Mouse (Mus musculus) stomach, embryonic 14.5 days (tissue): ENCODE measurements at regions not wholly inside any gene's neighbourhood (a gene's known extent, or its start where the extent isn't known, plus 50 kb on each side); places are given as distances from the start of the nearest gene placed in this dataset.

ENCODE experiments used
- ATAC-seq: fragments of 200-750 bp; cut with Nextera tagmentation; 2 replicates; pipeline ENCODE4 v1.8.0; 2017; ENCODE audit warnings: low read depth, moderate TSS enrichment; ENCODE audit not compliant: insufficient number of reproducible peaks, insufficient read depth, low FRiP score
- H3K27ac ChIP-seq: fragments of 300-500 bp; sonication (generic); 2 replicates; pipeline ENCODE4 v1.5.1; 2014; ENCODE audit warnings: mild to moderate bottlenecking, low read length, moderate library complexity, mixed read lengths
- H3K27me3 ChIP-seq: fragments of 300-500 bp; sonication (generic); 2 replicates; pipeline ENCODE4 v1.6.1; 2014; ENCODE audit warnings: low read length, control low read depth, mixed read lengths; ENCODE audit not compliant: control insufficient read depth, insufficient read depth
- H3K36me3 ChIP-seq: fragments of 300-500 bp; sonication (generic); 2 replicates; pipeline ENCODE4 v1.6.1; 2014; ENCODE audit warnings: mild to moderate bottlenecking, control low read depth, low read length, moderate library complexity, mixed read lengths; ENCODE audit not compliant: control insufficient read depth, insufficient read depth
- H3K4me1 ChIP-seq: fragments of 300-500 bp; sonication (generic); 2 replicates; pipeline ENCODE4 v1.6.1; 2014; ENCODE audit warnings: low read length, control low read depth, mixed read lengths; ENCODE audit not compliant: control insufficient read depth, insufficient read depth
- H3K4me2 ChIP-seq: fragments of 300-500 bp; sonication (generic); replicated peaks from 2 replicates; pipeline ENCODE4 v1.6.1; 2014; ENCODE audit warnings: low read depth, low read length, control low read depth
- H3K4me3 ChIP-seq: fragments of 300-500 bp; sonication (generic); 2 replicates; pipeline ENCODE4 v1.5.1; 2014; ENCODE audit warnings: low read depth, low read length, control low read depth
- H3K9ac ChIP-seq: fragments of 300-500 bp; sonication (generic); replicated peaks from 2 replicates; pipeline ENCODE4 v1.6.1; 2014; ENCODE audit warnings: low read depth, mild to moderate bottlenecking, control low read depth, low read length, moderate library complexity, mixed read lengths
- H3K9me3 ChIP-seq: fragments of 300-500 bp; sonication (generic); 2 replicates; pipeline ENCODE4 v1.6.1; 2016; ENCODE audit warnings: low read depth, low read length, control low read depth; ENCODE audit not compliant: control insufficient read depth
- WGBS: fragments of 180-500 bp; shearing (Covaris S2); extraction: QIAGEN DNeasy Blood & Tissue Kit; methylation state at CpG from one replicate; pipeline ENCODE4 v1.1.7; 2014; 5-methylcytosine and 5-hydroxymethylcytosine counted together

DNA sequence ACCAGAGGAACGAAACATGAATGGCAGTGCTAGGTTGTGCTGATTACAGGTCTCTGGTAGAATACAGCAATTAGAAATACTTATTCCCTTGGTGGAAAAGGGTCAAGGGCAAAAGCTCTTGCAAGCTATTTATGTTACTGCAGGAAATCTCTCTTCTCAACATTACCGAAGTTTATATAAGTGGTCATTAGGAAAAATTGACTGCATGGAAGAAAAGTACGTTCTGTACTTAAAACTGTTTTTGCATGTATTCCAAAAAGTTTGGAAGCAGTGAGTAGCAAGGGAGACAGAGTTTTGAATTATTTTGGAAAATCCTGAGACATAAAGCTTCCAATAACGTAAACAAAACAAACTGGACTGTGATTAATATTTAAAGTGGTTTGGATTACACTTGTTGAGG lies 554.6 kb upstream of the Klf6 start:
- no peaks in the 10 kb centered on the region for H3K27me3 ChIP-seq
- WGBS: 36% methylated on average over 4 of the region's 4 CpGs
- H3K27ac ChIP-seq: peak overlapping the region; percentile 34; the same call in 1 of the 2 replicates
- 0 out of 2 replicates have a peak, but pooled peaks cover 3% of the 10 kb centered on the region for H3K4me1 ChIP-seq
- no peak overlapping the region for H3K9ac ChIP-seq
- no peak overlapping the region for H3K4me3 ChIP-seq
- no peaks in the 10 kb centered on the region for H3K36me3 ChIP-seq
- no peak for ATAC-seq
- no peaks in the 10 kb centered on the region for H3K9me3 ChIP-seq
- H3K4me2 ChIP-seq: no peak overlapping the region

DNA sequence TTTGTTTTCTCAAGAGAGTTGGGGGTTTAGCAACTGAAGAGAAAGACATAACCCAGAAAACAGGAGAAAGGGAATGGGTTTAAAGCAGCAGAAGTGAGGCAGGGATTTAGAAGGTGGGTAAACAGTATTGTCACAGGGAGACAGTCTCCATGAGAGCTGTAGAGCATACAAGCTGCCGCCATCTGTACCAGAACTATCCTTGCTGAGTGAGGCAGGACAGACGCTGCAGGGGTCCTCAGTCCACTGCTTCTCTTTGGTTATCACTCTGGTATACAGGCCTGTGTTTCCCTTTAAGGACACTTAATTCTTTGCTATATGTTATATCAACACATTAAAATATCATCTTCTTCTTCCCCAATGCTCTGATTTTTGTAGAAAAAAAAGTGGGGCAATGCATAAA lies 548.0 kb upstream of the Klf6 start:
- no peaks in the 10 kb centered on the region for H3K9me3 ChIP-seq
- no peaks in the 10 kb centered on the region for H3K4me1 ChIP-seq
- ATAC-seq: no peak
- H3K4me2 ChIP-seq: no peak overlapping the region
- H3K9ac ChIP-seq: no peak overlapping the region
- no peak overlapping the region for H3K4me3 ChIP-seq
- no peaks in the 10 kb centered on the region for H3K36me3 ChIP-seq
- 60% methylated on average over 2 of the region's 2 CpGs for WGBS
- H3K27ac ChIP-seq: no peak overlapping the region
- no peaks in the 10 kb centered on the region for H3K27me3 ChIP-seq

DNA sequence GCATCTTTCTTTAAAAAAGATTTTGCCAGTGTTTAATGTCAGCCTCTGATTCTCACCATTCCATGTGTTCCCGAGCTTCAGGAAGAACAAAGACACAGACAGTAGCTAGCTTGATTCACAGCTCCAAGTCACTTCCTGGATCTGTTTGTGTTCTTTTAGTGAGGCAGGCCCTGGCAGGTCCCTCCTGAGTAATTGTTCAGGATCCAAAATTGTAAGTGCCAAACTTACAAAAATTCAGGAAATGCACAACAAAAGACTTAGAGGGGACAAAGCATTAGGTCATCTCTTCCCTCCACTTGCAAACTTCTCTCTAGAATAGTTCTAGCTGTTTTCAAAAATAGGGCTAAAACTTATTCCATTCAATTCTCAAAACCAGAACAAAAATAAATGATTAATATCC lies 546.3 kb upstream of the Klf6 start:
- ATAC-seq: no peak
- Histone ChIP-seq H3K27me3 (no peaks in the 10 kb centered on the region), H3K9ac (no peak overlapping the region), H3K4me3 (no peak overlapping the region), H3K4me2 (no peak overlapping the region), H3K27ac (no peak overlapping the region), H3K4me1 (no peaks in the 10 kb centered on the region), H3K9me3 (no peaks in the 10 kb centered on the region), H3K36me3 (no peaks in the 10 kb centered on the region)
- 54% methylated on average over 1 of the region's 1 CpGs for WGBS

DNA sequence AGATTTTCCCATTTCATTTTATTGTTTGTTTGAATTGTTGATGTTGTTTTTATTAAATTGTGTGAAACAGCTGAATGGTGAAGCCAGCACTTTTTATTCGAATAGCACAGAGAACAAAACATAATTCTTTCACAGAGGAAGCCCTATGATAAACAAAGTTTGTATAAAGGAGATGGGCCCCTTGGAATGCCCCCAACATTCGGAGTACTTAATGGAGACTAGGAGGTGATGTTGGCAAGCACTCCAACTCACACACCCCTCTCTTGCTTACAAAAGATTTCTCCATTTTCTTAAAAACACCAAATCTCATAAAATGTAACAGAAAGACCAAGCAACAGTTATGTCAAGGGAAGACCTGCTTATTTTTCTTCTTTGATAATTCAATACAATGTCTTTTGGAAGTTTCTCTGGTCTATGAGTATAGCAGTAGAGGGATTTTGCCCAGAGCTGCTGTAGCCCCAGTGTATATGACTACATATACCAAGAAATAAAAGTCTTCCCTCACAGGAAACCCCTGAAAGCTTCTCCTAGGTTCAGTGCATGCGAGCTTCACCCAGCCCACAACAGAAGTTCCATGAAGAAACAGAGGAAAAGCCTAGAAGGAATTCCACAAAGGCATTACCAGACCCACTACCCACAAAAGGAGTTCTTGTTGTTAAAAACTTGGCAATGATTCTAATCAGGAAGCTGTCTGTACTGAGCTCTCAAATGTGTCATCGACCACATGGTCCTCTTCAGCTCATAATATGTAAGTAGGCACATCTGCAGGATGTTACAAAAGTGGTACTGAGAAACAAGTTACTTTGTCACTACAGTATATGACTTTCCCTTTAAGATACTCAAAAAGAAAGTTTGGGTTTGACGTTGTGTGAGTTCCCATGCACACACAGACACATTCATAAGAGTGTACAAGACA lies 543.1 kb upstream of the Klf6 start:
- no peak overlapping the region for H3K27ac ChIP-seq
- ATAC-seq: no peak
- H3K4me2 ChIP-seq: no peak overlapping the region
- H3K4me3 ChIP-seq: no peak overlapping the region
- no peak overlapping the region for H3K9ac ChIP-seq
- no peaks in the 10 kb centered on the region for H3K4me1 ChIP-seq
- no peaks in the 10 kb centered on the region for H3K9me3 ChIP-seq
- 59% methylated on average over 5 of the region's 5 CpGs for WGBS
- no peaks in the 10 kb centered on the region for H3K27me3 ChIP-seq
- no peaks in the 10 kb centered on the region for H3K36me3 ChIP-seq

DNA sequence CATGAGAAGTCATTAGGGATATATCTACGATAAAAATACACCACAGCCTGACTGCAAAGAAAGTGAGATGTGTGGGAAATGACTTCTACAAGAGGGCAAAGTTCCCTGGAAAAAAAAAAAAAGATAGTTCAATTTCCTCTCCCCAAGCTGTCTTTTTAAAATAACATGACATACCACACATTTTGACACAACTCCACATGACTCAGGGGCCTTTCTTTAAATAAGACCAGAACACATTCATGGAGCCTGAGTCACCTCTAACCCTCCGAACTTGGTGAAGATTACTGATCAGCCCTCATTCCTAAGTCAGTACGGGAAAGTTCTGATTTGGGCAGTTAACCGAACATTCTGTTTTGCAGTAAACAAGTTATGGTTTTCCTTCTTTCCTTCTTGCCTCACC lies 515.6 kb upstream of the Klf6 start:
- H3K9ac ChIP-seq: no peak overlapping the region
- 54% methylated on average over 4 of the region's 4 CpGs for WGBS
- no peak for ATAC-seq
- no peaks in the 10 kb centered on the region for H3K4me1 ChIP-seq
- no peaks in the 10 kb centered on the region for H3K36me3 ChIP-seq
- no peak overlapping the region for H3K27ac ChIP-seq
- no peaks in the 10 kb centered on the region for H3K27me3 ChIP-seq
- H3K9me3 ChIP-seq: no peaks in the 10 kb centered on the region
- no peak overlapping the region for H3K4me2 ChIP-seq
- no peak overlapping the region for H3K4me3 ChIP-seq

DNA sequence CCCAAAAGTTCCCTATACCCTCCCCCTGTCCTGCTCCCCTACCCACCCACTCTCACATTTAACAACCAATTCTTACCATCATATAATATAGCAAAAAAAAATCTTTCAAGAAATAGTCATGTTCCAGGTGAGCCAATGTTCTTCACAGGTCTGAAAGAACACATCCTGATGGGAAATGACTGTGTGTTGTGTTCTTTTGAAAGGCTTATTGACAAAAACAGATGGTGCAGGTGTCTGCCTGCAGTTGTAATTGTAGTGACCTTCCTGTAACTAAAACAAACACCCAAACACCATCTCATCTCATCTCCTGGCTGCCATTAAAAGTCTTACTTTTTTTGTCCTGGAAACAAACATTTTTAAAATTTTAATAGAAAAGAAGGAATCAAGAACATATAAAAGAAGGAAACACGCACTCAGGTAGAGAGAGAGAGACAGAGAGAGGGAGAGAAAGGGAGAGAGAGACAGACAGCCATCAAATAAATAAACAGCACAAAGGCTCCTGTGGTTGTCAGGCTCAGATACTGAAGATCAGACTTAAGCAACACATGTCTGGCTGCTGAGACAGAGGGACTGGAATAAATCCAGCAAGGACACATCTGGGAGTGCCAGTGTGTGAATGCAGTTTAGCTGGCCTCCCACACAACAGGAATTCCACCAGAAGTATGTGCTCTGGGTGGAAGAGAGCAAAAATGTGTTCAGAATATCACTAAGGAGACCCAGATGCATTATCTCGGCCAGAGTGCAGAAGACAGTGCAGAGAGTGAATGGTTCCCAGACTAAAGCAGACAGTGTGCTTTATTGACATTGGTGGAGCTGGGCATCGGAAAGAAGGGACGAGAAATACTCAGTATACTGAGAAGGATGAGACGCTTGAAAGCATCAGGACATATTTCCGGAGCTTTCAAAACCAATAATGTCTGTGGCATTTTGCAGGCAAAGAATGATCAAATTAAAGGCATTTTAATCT lies 513.5 kb upstream of the Klf6 start:
- 50% methylated on average over 6 of the region's 6 CpGs for WGBS
- Histone ChIP-seq H3K36me3 (no peaks in the 10 kb centered on the region), H3K4me3 (no peak overlapping the region), H3K4me1 (no peaks in the 10 kb centered on the region), H3K27ac (no peak overlapping the region), H3K9me3 (no peaks in the 10 kb centered on the region), H3K27me3 (no peaks in the 10 kb centered on the region), H3K9ac (no peak overlapping the region), H3K4me2 (no peak overlapping the region)
- no peak for ATAC-seq

DNA sequence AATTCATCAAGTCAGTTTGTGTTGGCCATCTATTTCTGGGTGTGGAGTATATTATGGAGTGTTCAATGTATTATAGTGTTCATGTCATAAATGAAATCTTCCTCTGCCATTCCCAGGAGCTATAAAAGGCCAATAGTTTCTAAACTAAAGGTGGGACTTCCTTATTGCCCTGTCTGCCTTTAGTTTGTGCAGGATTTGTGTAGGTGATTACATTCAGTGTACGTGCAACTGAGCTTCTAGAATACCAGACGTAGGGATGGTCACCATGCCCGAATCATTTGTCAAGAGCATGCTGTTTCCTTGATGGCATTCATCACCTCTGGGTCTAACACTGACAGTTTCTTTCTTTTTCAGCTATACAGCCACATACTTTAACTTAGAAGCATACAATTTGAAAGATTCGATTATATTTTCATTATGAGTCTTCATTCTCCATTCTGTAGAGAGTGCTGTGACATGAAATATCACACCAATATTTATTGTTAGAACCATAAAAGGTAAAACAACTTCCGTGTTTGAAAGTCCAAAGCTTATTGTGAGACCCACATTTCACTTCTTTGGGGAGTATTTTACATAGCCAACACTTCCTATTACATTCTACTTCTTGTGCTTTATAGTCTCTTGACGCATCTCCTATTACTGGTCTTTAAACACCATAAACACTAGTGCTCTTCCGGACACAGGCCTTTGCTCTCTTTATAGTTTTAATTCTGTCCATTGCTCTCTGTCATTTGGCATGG lies 494.1 kb upstream of the Klf6 start:
- no peaks in the 10 kb centered on the region for H3K4me1 ChIP-seq
- H3K4me2 ChIP-seq: no peak overlapping the region
- no peaks in the 10 kb centered on the region for H3K36me3 ChIP-seq
- H3K9ac ChIP-seq: no peak overlapping the region
- no peaks in the 10 kb centered on the region for H3K9me3 ChIP-seq
- H3K27me3 ChIP-seq: no peaks in the 10 kb centered on the region
- H3K27ac ChIP-seq: no peak overlapping the region
- ATAC-seq: no peak
- WGBS: 81% methylated on average over 7 of the region's 7 CpGs
- no peak overlapping the region for H3K4me3 ChIP-seq

DNA sequence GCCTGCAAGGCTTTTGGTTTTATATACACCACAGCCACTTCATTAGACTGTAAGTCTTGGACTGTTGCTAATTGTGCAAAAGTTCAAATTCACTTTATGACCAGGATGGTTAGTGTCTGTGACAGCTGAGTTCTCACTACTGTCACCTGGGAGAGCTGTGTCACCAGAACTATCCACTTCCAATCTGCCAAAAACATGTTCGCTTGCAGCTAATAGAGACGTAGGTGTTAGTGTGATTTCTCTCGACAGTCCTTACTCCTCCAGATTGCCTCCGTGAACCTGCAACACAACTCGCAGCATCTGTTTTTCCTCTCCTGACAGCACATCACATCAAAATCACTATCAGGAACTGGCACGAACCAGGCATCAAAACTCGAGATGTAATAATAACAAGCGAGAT lies 491.3 kb upstream of the Klf6 start:
- Histone ChIP-seq H3K27me3 (no peaks in the 10 kb centered on the region), H3K4me3 (no peak overlapping the region), H3K27ac (no peak overlapping the region), H3K4me1 (no peaks in the 10 kb centered on the region), H3K36me3 (no peaks in the 10 kb centered on the region), H3K9ac (no peak overlapping the region), H3K9me3 (no peaks in the 10 kb centered on the region), H3K4me2 (no peak overlapping the region)
- WGBS: 65% methylated on average over 8 of the region's 8 CpGs
- no peak for ATAC-seq
